Comparison of ENCODE assay signal across 22 mouse cellular contexts in the genomic region with DNA sequence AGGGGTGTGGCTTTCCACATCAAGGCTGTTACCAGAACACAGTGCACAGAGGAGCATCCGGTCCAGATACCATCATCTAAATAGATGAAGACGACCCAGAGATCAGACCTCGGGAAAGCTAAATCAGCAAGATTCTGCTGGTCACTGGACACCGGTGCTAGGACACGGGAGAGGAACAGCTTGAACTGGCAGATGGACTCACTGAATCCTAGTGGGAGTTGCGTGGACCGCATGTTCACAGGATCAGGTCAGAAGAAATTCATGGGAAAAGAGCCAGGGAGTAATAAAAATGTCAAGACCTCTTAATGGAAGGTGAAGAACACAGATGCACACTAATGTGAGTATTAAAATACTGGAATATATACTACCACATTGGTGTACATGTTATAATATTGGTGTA.
DNase-seq lines count a peak whose midpoint lies in the region; ATAC-seq and TF ChIP-seq lines count a peak whose summit lies in the region.
"Had no signal": no experiment of that assay in that cellular context is flagged by ENCODE, and none has a peak within 500 bp of the region (broad histone marks: within the 10 kb centered on the region; RNA-seq: fewer than 3 reads in every experiment).

No protein-coding gene starts in this region.

- 94% methylated on average over 7 of the region's 7 CpGs for WGBS in midbrain, embryonic 11.5 days
- 93% methylated on average over 7 of the region's 7 CpGs for WGBS in midbrain, postnatal 0 days
- WGBS in cerebellum, adult 2 months, result 11% methylated on average over 7 of the region's 7 CpGs

- no peaks in the 10 kb centered on the region for H3K36me3 ChIP-seq in midbrain, embryonic 11.5 days (ENCODE audit: control insufficient read depth, insufficient read depth, low read length)
- H3K36me3 ChIP-seq in midbrain, postnatal 0 days (ENCODE audit: insufficient read depth, low read length), result no peaks in the 10 kb centered on the region
- H3K36me3 ChIP-seq: embryonic facial prominence, embryonic 15.5 days; heart, embryonic 12.5 days; hindbrain, embryonic 15.5 days had no signal

- no peak overlapping the region for H3K4me3 ChIP-seq in midbrain, embryonic 11.5 days (ENCODE audit: low read depth, low read length)
- H3K4me3 ChIP-seq in midbrain, postnatal 0 days (ENCODE audit: low read depth, low read length), result no peak overlapping the region
- H3K4me3 ChIP-seq in cerebellum, adult 2 months (replicated peaks; ENCODE audit: insufficient read depth, low read depth, low read length), result no peak overlapping the region
- H3K4me3 ChIP-seq: embryonic facial prominence, embryonic 15.5 days; erythroblast, embryonic 14.5 days; forebrain, embryonic 10.5 days; heart, embryonic 12.5 days; hindbrain, embryonic 15.5 days had no signal

- H3K9ac ChIP-seq in midbrain, embryonic 11.5 days (ENCODE audit: low read length), result no peak overlapping the region
- H3K9ac ChIP-seq in midbrain, postnatal 0 days (replicated peaks; ENCODE audit: low read length, poor library complexity, severe bottlenecking), result no peak overlapping the region
- H3K9ac ChIP-seq: embryonic facial prominence, embryonic 15.5 days; heart, embryonic 12.5 days; hindbrain, embryonic 15.5 days had no signal

- no peak overlapping the region for H3K4me2 ChIP-seq in midbrain, embryonic 11.5 days
- H3K4me2 ChIP-seq in midbrain, postnatal 0 days (ENCODE audit: low read depth, low read length, poor library complexity, severe bottlenecking), result no peak overlapping the region
- H3K4me2 ChIP-seq: embryonic facial prominence, embryonic 15.5 days; heart, embryonic 12.5 days; hindbrain, embryonic 15.5 days had no signal

- TF ChIP-seq POLR2A in cerebellum, adult 2 months (IDR thresholded peaks at IDR 0.05; ENCODE audit: borderline replicate concordance, insufficient read depth, low read length), result no peak

- no peak for TF ChIP-seq CTCF in midbrain, postnatal 0 days (IDR thresholded peaks at IDR 0.05)
- no peak for TF ChIP-seq CTCF in cerebellum, adult 2 months (IDR thresholded peaks at IDR 0.05; ENCODE audit: borderline replicate concordance, insufficient read depth, low read depth, low read length)

- peak; percentile 14 for DNase-seq in midbrain, embryonic 11.5 days (ENCODE audit: low spot score, missing footprints)
- DNase-seq in midbrain, postnatal 0 days (ENCODE audit: low spot score), result no peak
- peak; percentile 54 to 82 for DNase-seq in cerebellum, adult 2 months
- peak; percentile 57 to 63 for DNase-seq in cerebellum, postnatal 10 days
- no peak for DNase-seq in adipocyte (ENCODE audit: low spot score)
- no peak for DNase-seq in heart, postnatal 4 days
- DNase-seq in gastrocnemius, postnatal 10 days, result no peak
- DNase-seq: adrenal gland, adult 2 months; adrenal gland, postnatal 25 days; embryo, embryonic 11 days; kidney, adult 8-10 months had no signal

- H3K4me1 ChIP-seq in midbrain, embryonic 11.5 days (ENCODE audit: control insufficient read depth, insufficient read depth, low read length), result no peaks in the 10 kb centered on the region
- H3K4me1 ChIP-seq in midbrain, postnatal 0 days (ENCODE audit: insufficient read depth, low read length), result no peaks in the 10 kb centered on the region
- peaks cover 10% of the 10 kb centered on the region; the same call in 1 of the 2 replicates for H3K4me1 ChIP-seq in cerebellum, adult 2 months (ENCODE audit: control insufficient read depth, insufficient read depth, low read length)
- H3K4me1 ChIP-seq: forebrain, embryonic 10.5 days; heart, embryonic 12.5 days; hindbrain, embryonic 15.5 days had no signal

- no peak for ATAC-seq in midbrain, embryonic 11.5 days (ENCODE audit: low FRiP score)
- ATAC-seq in midbrain, postnatal 0 days (ENCODE audit: low FRiP score), result no peak
- ATAC-seq: activated CD4-positive, CD25-positive, alpha-beta regulatory T cell, adult 4 months; forebrain, embryonic 14.5 days; inflammation-experienced regulatory T-cells, adult 6 months; intestine, postnatal 0 days; Patski had no signal

- H3K9me3 ChIP-seq in midbrain, embryonic 11.5 days (ENCODE audit: control insufficient read depth, low read length), result no peaks in the 10 kb centered on the region
- H3K9me3 ChIP-seq in midbrain, postnatal 0 days (ENCODE audit: low read length), result no peaks in the 10 kb centered on the region
- H3K9me3 ChIP-seq: embryonic facial prominence, embryonic 15.5 days; heart, embryonic 12.5 days; hindbrain, embryonic 15.5 days had no signal

- H3K27ac ChIP-seq in midbrain, embryonic 11.5 days (ENCODE audit: low read depth, low read length), result no peak overlapping the region
- no peak overlapping the region for H3K27ac ChIP-seq in midbrain, postnatal 0 days (ENCODE audit: low read depth, low read length)
- H3K27ac ChIP-seq in cerebellum, adult 2 months (ENCODE audit: insufficient read depth, low read length), result no peak overlapping the region
- H3K27ac ChIP-seq: embryonic facial prominence, embryonic 15.5 days; forebrain, embryonic 10.5 days; hindbrain, embryonic 15.5 days had no signal

- no peaks in the 10 kb centered on the region for H3K27me3 ChIP-seq in midbrain, embryonic 11.5 days (ENCODE audit: control insufficient read depth, insufficient read depth, low read length)
- no peaks in the 10 kb centered on the region for H3K27me3 ChIP-seq in midbrain, postnatal 0 days (ENCODE audit: insufficient read depth, low read length)
- no peaks in the 10 kb centered on the region for H3K27me3 ChIP-seq in cerebellum, adult 2 months (ENCODE audit: control insufficient read depth, insufficient read depth, low read length)
- H3K27me3 ChIP-seq: CH12.LX; embryonic facial prominence, embryonic 15.5 days; heart, embryonic 12.5 days; hindbrain, embryonic 15.5 days; Patski had no signal

Comparison
In these comparisons a context has a peak if more than half of its experiments do, and no peak if none do; other contexts are left out.
1. DNase-seq: peak in midbrain, embryonic 11.5 days (single experiment), cerebellum, adult 2 months (2 of 2) and cerebellum, postnatal 10 days (2 of 2); none in midbrain, postnatal 0 days (single experiment), adipocyte (single experiment), heart, postnatal 4 days (single experiment) and gastrocnemius, postnatal 10 days (single experiment).